In genomic region chr15:80576415-80576994, GRCm38 (mm10) we compare ENCODE assay signal across 21 mouse cellular contexts. TPM values are rescaled to one million over a fixed set of nuclear protein-coding genes. Genes with fewer than 3 reads are reported as not detected.
"Had no signal": no experiment of that assay in that cellular context is flagged by ENCODE, and none has a peak within 500 bp of the region (broad histone marks: within the 10 kb centered on the region; RNA-seq: fewer than 3 reads in every experiment).

No protein-coding gene starts in this region.

- H3K4me2 ChIP-seq: lung, embryonic 14.5 days; stomach, embryonic 15.5 days had no signal

- H3K9me3 ChIP-seq: midbrain, embryonic 10.5 days; midbrain, embryonic 12.5 days; midbrain, embryonic 15.5 days; neural tube, embryonic 13.5 days; neural tube, embryonic 15.5 days; stomach, embryonic 15.5 days had no signal

- H3K9ac ChIP-seq: lung, embryonic 14.5 days; midbrain, embryonic 12.5 days; midbrain, embryonic 15.5 days; neural tube, embryonic 13.5 days; neural tube, embryonic 15.5 days; stomach, embryonic 15.5 days had no signal

- H3K4me1 ChIP-seq: stomach, embryonic 15.5 days had no signal

- DNase-seq: lung, adult 18-20 months; lung, embryonic 14.5 days; lung, postnatal 10 days; lung, postnatal 4 days; retina, postnatal 1 day; right cerebral cortex, postnatal 14 days; thymus, adult 2 months; thymus, postnatal 25 days; thymus, postnatal 4 days had no signal

- ATAC-seq: midbrain, embryonic 15.5 days had no signal

- H3K4me3 ChIP-seq: midbrain, embryonic 12.5 days; midbrain, embryonic 15.5 days; neural tube, embryonic 13.5 days; neural tube, embryonic 15.5 days; stomach, embryonic 15.5 days had no signal

- H3K36me3 ChIP-seq: midbrain, embryonic 10.5 days; midbrain, embryonic 12.5 days; midbrain, embryonic 15.5 days; neural tube, embryonic 13.5 days; neural tube, embryonic 15.5 days; stomach, embryonic 15.5 days had no signal

- H3K27ac ChIP-seq: midbrain, embryonic 12.5 days; midbrain, embryonic 15.5 days; neural tube, embryonic 13.5 days; neural tube, embryonic 15.5 days; stomach, embryonic 15.5 days; stomach, postnatal 0 days had no signal

RNA-seq across cellular contexts. Expression of gene Enthd1, which starts 11.5 kb away (rescaled TPM):
- polyA plus RNA-seq: liver, embryonic 16.5 days; lung, embryonic 14.5 days; lung, embryonic 16.5 days; midbrain, embryonic 10.5 days; midbrain, embryonic 12.5 days; midbrain, embryonic 15.5 days; midbrain, postnatal 0 days; neural tube, embryonic 11.5 days; neural tube, embryonic 13.5 days; neural tube, embryonic 15.5 days; stomach, embryonic 15.5 days; stomach, postnatal 0 days; urinary bladder, adult 2 months had no signal
